Mouse (Mus musculus) layer of hippocampus, adult 11-12 months (tissue): Measurements from ENCODE around the gene Rtp2.
"Not testable (repeated sequence)": the region's sequence is repeated elsewhere in the genome, so short reads cannot be mapped to it uniquely, and the experiment has no call there.

Source experiments
- DNase-seq: peaks from one replicate; pipeline ENCODE4 v3.0.0; 2022; ENCODE audit warnings: low spot score

The Rtp2 gene

GRCm38 (mm10) chr16:23952101-23952727 lies 20.0 kb upstream of the Rtp2 start:
- no peak for DNase-seq

GRCm38 (mm10) chr16:23947654-23948053 lies 15.5 kb upstream of the Rtp2 start:
- no peak for DNase-seq

- no peak for DNase-seq
Observed at GRCm38 (mm10) chr16:23944801-23945200, 12.6 kb upstream of the Rtp2 start.

- no peak for DNase-seq
Observed at GRCm38 (mm10) chr16:23934397-23934796, 2.2 kb upstream of the Rtp2 start.

- no peak for DNase-seq
Observed at GRCm38 (mm10) chr16:23931275-23931674, 919 bp downstream of the Rtp2 start.

GRCm38 (mm10) chr16:23930426-23931073 lies 1.6 kb downstream of the Rtp2 start:
- DNase-seq = no peak

GRCm38 (mm10) chr16:23927301-23928114 lies 4.7 kb downstream of the Rtp2 start:
- DNase-seq = no peak

GRCm38 (mm10) chr16:23922906-23923305 lies 9.3 kb downstream of the Rtp2 start:
- no peak for DNase-seq

- DNase-seq = no peak
Observed at GRCm38 (mm10) chr16:23921697-23922096, 10.5 kb downstream of the Rtp2 start.

- no peak for DNase-seq
Observed at GRCm38 (mm10) chr16:23919418-23919817, 12.8 kb downstream of the Rtp2 start.

GRCm38 (mm10) chr16:23913401-23913800 lies 18.8 kb downstream of the Rtp2 start:
- DNase-seq = no peak

- no peak for DNase-seq
Observed at GRCm38 (mm10) chr16:23912741-23913140, 19.5 kb downstream of the Rtp2 start.

- DNase-seq = not testable (repeated sequence)
Observed at GRCm38 (mm10) chr16:23909015-23909354, 23.2 kb downstream of the Rtp2 start.

GRCm38 (mm10) chr16:23908076-23909014 lies 23.8 kb downstream of the Rtp2 start:
- DNase-seq = not testable (repeated sequence)

- not testable (repeated sequence) for DNase-seq
Observed at GRCm38 (mm10) chr16:23906586-23906985, 25.6 kb downstream of the Rtp2 start.

GRCm38 (mm10) chr16:23901411-23901810 lies 30.8 kb downstream of the Rtp2 start:
- DNase-seq = no peak

GRCm38 (mm10) chr16:23900061-23900460 lies 32.1 kb downstream of the Rtp2 start:
- DNase-seq = peak; percentile 56

- peak; percentile 88 for DNase-seq
Observed at GRCm38 (mm10) chr16:23898840-23899239, 33.4 kb downstream of the Rtp2 start.

- DNase-seq = peak; percentile 76
Observed at GRCm38 (mm10) chr16:23897984-23898586, 34.1 kb downstream of the Rtp2 start.

- no peak for DNase-seq
Observed at GRCm38 (mm10) chr16:23897486-23897885, 34.7 kb downstream of the Rtp2 start.

GRCm38 (mm10) chr16:23895135-23895534 lies 37.1 kb downstream of the Rtp2 start:
- no peak for DNase-seq

GRCm38 (mm10) chr16:23890636-23891035 lies 41.6 kb downstream of the Rtp2 start, which contains the start of gene Sst:
Sst (minus strand) TSS chr16:23890958.
- no peak for DNase-seq
